Comparison of ENCODE assay signal across 21 mouse cellular contexts in the genomic region with DNA sequence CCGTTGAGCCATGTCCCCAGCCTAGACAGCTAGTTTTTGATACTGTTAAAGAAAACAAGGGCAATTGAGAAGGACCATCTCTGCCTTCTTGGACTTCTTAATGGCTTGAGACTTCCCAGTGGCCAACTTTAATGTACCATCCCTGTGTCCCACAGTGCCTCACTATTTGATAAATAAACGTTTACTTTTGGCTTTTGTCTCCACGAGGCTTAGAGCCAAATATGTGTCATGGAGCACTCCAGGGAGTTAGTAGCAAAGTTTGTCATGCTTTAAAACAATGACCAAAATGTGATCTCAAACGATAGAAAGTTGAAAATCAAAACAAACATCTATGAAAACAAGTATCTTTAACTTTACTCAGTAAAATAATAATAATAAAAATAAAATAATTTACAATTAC.
"Had no signal": no experiment of that assay in that cellular context is flagged by ENCODE, and none has a peak within 500 bp of the region (broad histone marks: within the 10 kb centered on the region; RNA-seq: fewer than 3 reads in every experiment).

No protein-coding gene starts in this region.

- DNase-seq: kidney, adult 11 months; kidney, adult 9 months; kidney, postnatal 14 days; kidney, postnatal 4 days; left cerebral cortex, postnatal 4 days; liver, postnatal 0 days; right cerebral cortex, adult 18-20 months; right cerebral cortex, postnatal 25 days; spleen, adult 18-20 months; thymus, postnatal 25 days had no signal

- H3K36me3 ChIP-seq: intestine, embryonic 15.5 days; limb, embryonic 12.5 days; limb, embryonic 15.5 days; midbrain, embryonic 12.5 days; midbrain, embryonic 15.5 days; neural tube, embryonic 12.5 days; neural tube, embryonic 15.5 days; stomach, embryonic 15.5 days had no signal

- H3K9ac ChIP-seq: intestine, embryonic 15.5 days; limb, embryonic 12.5 days; limb, embryonic 15.5 days; liver, embryonic 14.5 days; liver, postnatal 0 days; midbrain, embryonic 12.5 days; midbrain, embryonic 15.5 days; neural tube, embryonic 12.5 days; neural tube, embryonic 15.5 days; stomach, embryonic 15.5 days had no signal

- H3K4me2 ChIP-seq: intestine, embryonic 15.5 days; limb, embryonic 12.5 days; limb, embryonic 15.5 days; liver, embryonic 11.5 days; midbrain, embryonic 12.5 days; midbrain, embryonic 15.5 days; neural tube, embryonic 12.5 days; neural tube, embryonic 15.5 days; stomach, embryonic 15.5 days had no signal

- H3K27me3 ChIP-seq: intestine, embryonic 15.5 days; limb, embryonic 12.5 days; limb, embryonic 15.5 days; midbrain, embryonic 12.5 days; midbrain, embryonic 15.5 days; neural tube, embryonic 12.5 days; neural tube, embryonic 15.5 days; stomach, embryonic 15.5 days had no signal

- H3K4me1 ChIP-seq: limb, embryonic 15.5 days; midbrain, embryonic 12.5 days; midbrain, embryonic 15.5 days; neural tube, embryonic 12.5 days had no signal

- H3K9me3 ChIP-seq: intestine, embryonic 15.5 days; limb, embryonic 15.5 days; midbrain, embryonic 12.5 days; midbrain, embryonic 15.5 days; neural tube, embryonic 15.5 days; stomach, embryonic 15.5 days had no signal

- H3K27ac ChIP-seq: intestine, embryonic 15.5 days; limb, embryonic 12.5 days; limb, embryonic 15.5 days; liver, embryonic 14.5 days; macrophage; midbrain, embryonic 12.5 days; midbrain, embryonic 15.5 days; neural tube, embryonic 12.5 days; neural tube, embryonic 15.5 days; stomach, embryonic 15.5 days had no signal

- H3K4me3 ChIP-seq: intestine, embryonic 15.5 days; limb, embryonic 12.5 days; limb, embryonic 15.5 days; midbrain, embryonic 12.5 days; midbrain, embryonic 15.5 days; neural tube, embryonic 12.5 days; neural tube, embryonic 15.5 days; stomach, embryonic 15.5 days had no signal

- ATAC-seq: intestine, embryonic 15.5 days; liver, postnatal 0 days; midbrain, embryonic 15.5 days had no signal
